Mouse (Mus musculus) effector memory CD4-positive, alpha-beta T cell, adult 5 months (primary cell): ENCODE results near the gene Nek4. TPM values are rescaled to one million over a fixed set of nuclear protein-coding genes. Genes with fewer than 3 reads are reported as not detected.

Experiments
- polyA plus RNA-seq: library from polyadenylated mRNA; unstranded; fragments of 100-300 nt; shearing (Covaris generic); gene quantifications from one replicate; pipeline ENCODE4 v1.2.1, GENCODE M21; 2017

The Nek4 gene
- 5.5 TPM for polyA plus RNA-seq

DNA sequence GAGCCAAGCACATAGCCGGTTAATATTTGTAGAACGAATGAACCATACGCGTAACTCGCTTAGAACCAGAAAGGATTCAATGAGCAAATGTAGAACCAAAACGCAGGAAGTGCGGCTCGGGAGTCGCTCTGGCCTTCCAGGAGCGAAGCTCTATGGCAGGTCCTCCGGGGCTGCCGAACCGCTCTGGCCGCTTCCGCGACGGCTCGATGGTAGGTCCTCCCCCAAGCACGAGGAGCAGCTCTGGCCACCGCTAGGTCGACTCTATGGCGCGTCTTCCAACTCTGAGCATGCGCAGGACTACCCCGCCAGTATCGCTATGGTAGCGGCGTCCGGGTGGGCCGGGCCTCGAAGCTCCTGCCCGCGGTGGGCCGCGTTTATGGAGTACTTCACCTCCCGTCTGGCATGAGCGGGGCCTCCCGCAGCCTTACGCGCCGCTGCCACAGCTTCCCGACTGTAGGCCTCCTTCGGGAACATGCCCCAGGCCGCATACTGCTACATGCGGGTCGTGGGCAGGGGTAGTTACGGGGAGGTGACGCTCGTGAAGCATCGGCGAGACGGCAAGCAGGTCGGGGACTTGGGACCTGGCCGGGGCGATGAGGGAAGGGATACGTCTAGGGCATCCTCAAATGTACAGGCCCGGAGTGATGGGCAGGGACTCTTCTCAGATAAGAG is at the start of gene Nek4:
Gene Nek4, plus strand, starts transcription at position 224 of the 672 bp plus-strand sequence.

DNA sequence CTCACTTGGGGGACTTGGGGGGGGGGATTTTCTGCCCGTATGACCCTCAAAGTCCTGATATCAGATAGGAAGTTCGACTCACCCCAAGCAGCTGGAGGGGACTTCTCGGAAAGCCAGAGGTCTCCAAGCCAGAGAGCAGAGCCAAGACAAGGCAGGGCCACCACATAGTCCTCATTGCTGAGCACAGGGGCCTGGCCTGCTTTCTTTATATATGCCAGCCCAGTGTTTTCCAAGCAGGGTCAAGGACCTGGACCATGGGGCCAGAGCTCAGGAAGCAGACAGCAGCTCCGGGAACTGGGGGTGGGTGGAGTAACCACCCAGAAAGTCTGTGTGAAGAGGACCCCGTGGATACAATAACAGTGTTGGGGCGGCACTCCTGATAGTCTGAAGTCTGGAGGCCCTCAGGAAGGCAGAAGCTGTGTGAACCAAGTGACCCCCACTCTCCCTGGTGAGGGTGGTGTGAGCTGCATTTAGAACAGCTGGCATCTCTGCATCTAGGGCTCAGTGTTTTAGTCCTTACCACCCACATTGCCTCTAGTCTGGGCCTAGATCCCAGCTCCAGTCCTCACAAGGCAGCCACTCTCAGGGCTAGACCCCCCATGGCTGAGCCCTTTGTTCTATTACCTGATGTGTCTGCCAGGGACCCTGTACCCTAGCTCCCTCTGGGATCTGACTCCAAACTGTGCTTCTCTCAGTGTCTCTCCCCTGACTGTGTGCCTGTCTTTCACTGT is 27.6 kb upstream of the Nek4 start, which contains the start of gene Itih3:
Gene Itih3, minus strand, starts transcription at position 386 of the 731 bp plus-strand sequence.

DNA sequence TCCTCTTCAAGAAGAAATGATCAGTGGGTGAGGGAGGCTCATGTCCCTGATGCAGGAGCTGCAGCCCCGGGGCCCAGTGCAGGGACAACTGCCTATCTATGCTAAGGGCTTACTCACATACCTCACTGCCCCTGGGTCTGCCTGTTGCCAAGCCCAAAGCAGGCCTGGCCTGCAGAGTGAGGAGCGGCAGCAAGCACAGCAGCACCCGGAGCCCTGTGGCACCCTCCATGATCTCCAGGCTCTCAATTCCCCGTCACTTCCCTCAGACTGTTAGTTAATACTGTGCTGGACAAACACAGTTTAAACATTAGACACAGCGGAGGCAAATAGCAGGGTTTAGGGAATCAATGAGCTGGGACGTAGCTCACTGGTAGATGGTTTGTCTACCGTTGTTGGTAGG is 8.1 kb upstream of the Nek4 start, which contains the start of gene Itih1:
Gene Itih1, minus strand, starts transcription at position 252 of the 400 bp plus-strand sequence.

DNA sequence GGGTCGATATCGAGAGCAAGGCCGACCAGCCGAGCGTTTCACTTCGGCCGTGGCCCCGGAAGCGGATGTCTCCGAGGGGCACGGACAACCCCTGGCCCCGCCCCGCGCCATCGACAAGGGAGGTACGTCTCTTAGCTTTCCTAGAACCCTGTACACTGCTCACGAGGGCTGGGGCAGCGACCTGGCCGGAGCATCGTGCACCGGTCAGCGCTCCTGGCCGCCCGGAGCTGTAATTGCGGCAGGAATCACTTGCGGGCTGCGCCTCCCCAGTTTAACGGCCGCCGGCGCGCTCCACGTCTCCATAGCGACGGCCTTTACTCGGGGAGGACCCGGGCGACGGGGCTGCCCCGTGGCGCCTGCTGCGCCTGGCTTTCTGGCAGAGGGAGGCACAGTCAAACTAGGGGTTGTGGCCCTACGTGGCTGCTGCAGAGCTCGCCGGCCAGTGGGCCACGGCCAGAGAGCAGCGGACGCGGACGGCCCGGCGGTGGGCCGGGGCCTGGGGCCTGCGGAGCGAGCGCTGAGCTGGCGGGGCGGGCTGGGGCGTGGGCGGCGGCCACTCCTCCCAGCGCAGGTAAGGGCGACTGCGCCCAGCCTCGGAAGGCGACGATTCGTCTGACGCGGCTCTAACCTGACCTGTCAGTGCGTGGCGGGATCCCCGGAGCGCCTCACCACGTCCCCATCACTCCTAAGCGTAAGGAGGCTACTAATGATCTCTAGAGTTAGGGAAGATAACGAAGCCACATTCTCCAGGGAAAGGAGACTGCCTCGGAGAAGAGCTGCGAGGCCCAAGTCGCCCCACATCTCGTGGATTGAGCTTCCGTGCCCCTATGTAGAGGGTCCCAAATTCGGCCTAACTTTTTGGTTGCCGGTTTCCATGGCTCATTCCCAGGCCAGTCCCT is 50.4 kb downstream of the Nek4 start, which contains the start of the genes Glt8d1 and Spcs1:
Gene Glt8d1, plus strand, starts transcription at position 94 of the 899 bp plus-strand sequence.
Gene Spcs1, minus strand, starts transcription at position 366 of the 899 bp plus-strand sequence.

DNA sequence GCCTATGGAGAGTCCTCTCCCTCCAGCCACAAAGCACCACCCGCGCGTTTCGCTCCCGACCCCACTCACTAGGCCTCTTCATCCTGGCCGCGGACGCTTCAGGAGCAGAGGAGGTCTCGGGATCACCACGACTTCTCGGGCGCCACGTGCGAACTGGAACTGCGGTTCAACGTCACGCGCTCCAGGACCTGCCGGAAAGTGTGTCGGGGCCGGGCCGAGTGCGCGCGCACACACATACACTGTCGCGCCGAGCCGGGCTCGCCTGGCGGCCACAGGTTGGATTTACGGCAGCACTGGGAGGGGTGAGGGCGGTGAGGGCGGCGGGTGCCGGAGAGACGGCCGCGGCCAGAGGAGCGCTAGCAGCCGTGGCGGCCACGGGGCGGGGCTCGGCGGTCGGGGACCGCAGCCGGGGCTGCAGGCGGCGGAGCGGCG is 67.7 kb downstream of the Nek4 start, which contains the start of the genes Pbrm1 and Gnl3:
Gene Pbrm1, plus strand, starts transcription at position 279 of the 432 bp plus-strand sequence.
Gene Gnl3, minus strand, starts transcription at position 293 of the 432 bp plus-strand sequence.

Other genes starting within 250 kb of the Nek4 start
- 23.8 TPM for gene Sfmbt1, start 236.5 kb upstream of the Nek4 start, polyA plus RNA-seq
- 21.7 TPM for gene Tmem110, start 125.8 kb upstream of the Nek4 start, polyA plus RNA-seq
- gene Mustn1, start 72.2 kb upstream of the Nek4 start, polyA plus RNA-seq, result not detected
- not detected for gene Itih4, start 64.9 kb upstream of the Nek4 start, polyA plus RNA-seq
- gene Itih3, start 27.6 kb upstream of the Nek4 start, polyA plus RNA-seq, result not detected
- not detected for gene Itih1, start 8.1 kb upstream of the Nek4 start, polyA plus RNA-seq
- gene Glt8d1, start 50.0 kb downstream of the Nek4 start, polyA plus RNA-seq, result 9.7 TPM
- 144 TPM for gene Spcs1, start 50.3 kb downstream of the Nek4 start, polyA plus RNA-seq
- 135 TPM for gene Pbrm1, start 67.8 kb downstream of the Nek4 start, polyA plus RNA-seq
- 140 TPM for gene Gnl3, start 67.8 kb downstream of the Nek4 start, polyA plus RNA-seq
- 41.6 TPM for gene Smim4, start 177.6 kb downstream of the Nek4 start, polyA plus RNA-seq
- not detected for gene Nt5dc2, start 179.7 kb downstream of the Nek4 start, polyA plus RNA-seq
- gene Stab1, start 217.3 kb downstream of the Nek4 start, polyA plus RNA-seq, result 0.76 TPM